Mouse (Mus musculus) thymus, adult 2 months (tissue): ENCODE data around the gene Cbl.

Source experiments
- CTCF ChIP-seq: fragments of 200-500 bp; IDR thresholded peaks from 2 replicates; pipeline ENCODE4 v1.5.1; 2012; ENCODE audit warnings: mild to moderate bottlenecking, control low read depth, low read length, moderate library complexity, borderline replicate concordance; ENCODE audit not compliant: control insufficient read depth, poor library complexity, insufficient read depth; ENCODE audit errors: extremely low read depth
- POLR2A ChIP-seq: fragments of 200-500 bp; IDR thresholded peaks from 2 replicates; pipeline ENCODE4 v1.6.1; 2012; ENCODE audit warnings: mild to moderate bottlenecking, low read length, control low read depth, moderate library complexity; ENCODE audit not compliant: control insufficient read depth, poor library complexity, insufficient read depth; ENCODE audit errors: extremely low read depth

DNA sequence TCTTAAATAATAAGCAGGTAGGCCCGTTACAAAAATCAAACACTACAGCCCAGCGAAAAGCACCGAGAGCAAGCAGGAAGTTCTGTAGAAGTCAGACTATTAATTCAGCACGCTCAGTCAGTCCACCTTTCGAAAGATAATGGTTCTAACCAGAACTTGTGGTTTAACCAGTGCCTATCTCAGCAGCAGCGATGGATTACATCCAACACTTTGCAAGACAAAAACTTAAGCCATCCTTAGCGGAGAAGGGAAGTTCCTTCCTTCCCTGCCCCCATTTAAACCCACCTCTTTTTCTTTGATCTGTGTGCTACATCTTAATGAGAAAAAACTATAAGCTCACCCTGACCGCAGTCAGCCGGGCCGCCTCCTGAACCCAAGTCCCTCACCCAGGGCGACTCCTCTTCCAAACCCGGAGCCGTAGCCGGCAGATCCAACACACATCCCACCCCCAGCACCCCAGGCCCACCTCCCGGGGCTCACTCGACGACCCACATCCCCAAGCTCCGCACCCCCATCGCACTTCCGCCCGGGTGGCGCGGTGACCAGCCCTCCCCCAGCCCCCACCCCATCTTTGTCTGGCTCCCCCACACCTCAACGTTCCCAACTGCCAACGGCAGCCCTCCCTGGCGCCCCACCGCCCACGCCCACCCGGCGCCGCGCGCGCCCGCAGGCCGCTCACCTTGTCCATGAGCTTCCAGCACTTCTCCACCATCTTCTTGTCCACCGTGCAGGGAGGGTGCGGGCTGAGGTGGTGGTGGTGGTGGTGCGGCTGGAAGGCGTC lies 638 bp downstream of the Cbl start:
- no peak for TF ChIP-seq CTCF
- peak; percentile 14; the same call in 1 of the 2 replicates for TF ChIP-seq POLR2A
